Mouse (Mus musculus) E14TG2a.4 (cell line): ENCODE data around the gene Mdc1.

Experiments
- CTCF ChIP-seq: conservative IDR thresholded peaks from 2 replicates; pipeline ENCODE4 v1.5.1; 2014; ENCODE audit warnings: low read length
- POU5F1 ChIP-seq: IDR thresholded peaks from 2 replicates; pipeline ENCODE4 v1.6.1; 2014; ENCODE audit warnings: low read length, borderline replicate concordance

GRCm38 (mm10) chr17:35824402-35824801, 16.9 kb upstream of the Mdc1 start:
- TF ChIP-seq CTCF: no peak
- TF ChIP-seq POU5F1: no peak
